Mouse (Mus musculus) spleen, postnatal 14 days (tissue): ENCODE measurements at regions not wholly inside any gene's neighbourhood (a gene's known extent, or its start where the extent isn't known, plus 50 kb on each side); places are given as distances from the start of the nearest gene placed in this dataset.

Experiments used
- DNase-seq, 2 experiments: peaks; one replicate each; pipeline ENCODE4 v3.0.0; 2021 to 2022; ENCODE audit warnings: low spot score in 2 of 2

DNA sequence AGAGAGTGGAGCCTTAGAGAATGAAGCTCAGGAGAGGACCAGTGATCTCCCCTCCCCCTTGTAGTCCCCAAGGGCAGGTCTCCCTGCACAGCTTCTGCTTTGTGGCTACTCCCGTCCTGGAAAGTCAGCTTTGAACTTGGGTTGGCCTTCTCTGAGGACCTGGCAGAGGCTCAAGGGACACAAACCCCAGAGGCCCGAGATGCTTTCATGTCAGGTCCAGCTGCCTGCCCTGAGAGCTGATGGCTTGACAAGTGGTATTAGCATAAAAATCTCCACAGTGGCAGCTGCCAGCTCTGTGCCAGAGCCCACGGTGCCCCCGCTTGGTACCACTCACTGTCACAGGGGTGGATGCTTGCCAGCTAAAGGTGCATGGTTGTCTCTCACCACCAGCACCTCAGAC, 173.8 kb upstream of the Gm4791 start:
- DNase-seq = no peak

DNA sequence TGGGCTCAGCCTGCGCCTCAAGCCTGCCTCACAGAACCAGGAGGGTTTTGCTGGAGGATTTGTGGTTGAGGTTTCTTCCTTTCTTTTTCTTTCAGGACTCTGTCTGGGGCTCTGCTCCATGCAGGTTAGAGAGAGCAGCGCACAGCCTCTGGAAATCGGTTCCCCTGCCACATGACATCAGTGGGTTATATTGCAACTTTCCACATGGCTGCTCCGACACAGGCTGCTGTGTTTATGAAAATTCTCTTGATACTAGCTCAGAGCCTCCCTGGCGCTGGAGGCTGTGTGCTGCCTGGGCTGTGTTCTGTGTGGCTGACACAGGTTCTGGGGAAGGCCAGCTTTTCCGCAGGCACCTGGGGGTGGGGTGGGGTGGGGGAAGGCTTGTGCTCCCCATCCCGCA, 178.7 kb upstream of the Gm4791 start:
- no peak for DNase-seq

DNA sequence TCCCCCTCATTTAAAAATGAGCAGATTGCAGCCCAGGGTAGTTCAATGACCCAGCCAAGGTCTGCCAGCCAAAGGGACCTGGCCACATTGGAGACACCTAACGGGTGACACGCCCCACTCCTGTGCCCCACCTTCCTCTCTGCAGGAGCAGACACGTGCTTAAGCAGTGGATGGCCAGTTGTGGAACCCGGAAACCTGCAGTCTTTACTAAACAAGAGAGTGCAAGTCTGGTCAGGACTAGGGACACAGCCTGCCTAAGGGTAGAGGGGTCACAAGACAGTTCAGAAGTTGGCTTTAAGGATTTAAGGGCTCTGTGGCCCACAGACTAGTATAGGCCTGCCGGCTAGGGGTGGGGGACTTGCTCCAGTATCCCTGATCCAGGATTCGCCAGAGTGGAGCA, 179.2 kb upstream of the Gm4791 start:
- DNase-seq = no peak

DNA sequence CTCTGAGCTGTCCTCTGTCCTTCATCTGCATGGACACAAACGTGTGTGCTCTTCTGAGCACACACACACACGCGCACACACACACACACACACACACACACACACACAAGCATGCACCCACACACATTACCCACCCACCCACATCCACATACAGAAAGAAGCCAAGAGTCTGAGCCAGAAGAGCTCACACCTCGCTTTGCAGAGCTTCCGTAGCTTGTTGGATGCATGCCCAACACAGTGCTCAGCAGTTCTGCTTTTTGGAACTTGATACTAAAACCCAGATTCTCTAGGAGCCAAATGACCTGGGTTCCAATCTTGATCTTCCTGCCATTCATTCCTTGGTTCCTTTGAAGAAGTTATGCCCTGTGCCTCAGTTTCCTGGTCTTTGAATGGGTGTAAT, 182.4 kb upstream of the Gm4791 start:
- no peak for DNase-seq

DNA sequence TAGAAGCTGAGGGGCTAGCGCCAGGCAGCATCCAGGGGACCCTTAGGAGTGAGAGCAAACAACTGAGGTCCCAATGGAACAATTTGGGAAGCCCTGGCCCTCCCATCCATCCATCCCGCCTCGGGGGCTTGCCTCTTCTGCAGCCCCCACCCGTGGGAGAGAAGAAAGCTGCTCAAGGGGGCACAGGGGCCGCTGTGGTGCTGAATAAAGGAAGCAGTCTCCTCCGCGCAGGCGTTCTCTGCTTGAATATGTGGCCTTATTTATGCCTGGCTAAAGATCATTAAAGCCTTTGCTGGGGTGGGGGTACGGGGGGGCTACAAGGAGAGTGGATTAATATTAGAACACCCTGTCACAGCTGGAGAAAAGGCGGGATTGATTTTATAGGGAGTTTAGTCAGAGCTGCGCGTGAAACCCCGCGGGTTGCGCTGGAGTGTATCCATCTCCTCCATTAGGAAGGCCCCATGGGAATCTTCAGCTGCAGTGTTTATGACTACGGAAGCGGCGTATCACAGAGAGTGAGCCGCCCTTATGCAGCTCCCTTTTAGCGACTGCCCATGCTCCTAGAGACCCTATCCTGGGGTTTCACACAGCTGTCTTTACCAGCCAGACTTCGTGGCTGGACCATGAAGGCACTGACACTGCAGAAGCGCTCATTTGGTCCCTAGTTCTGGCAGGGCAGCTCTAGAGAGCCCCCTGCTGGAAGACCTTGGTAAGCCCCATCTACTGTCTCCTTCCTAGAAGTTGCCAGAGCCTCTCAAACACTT, 183.9 kb upstream of the Gm4791 start:
- DNase-seq = no peak

DNA sequence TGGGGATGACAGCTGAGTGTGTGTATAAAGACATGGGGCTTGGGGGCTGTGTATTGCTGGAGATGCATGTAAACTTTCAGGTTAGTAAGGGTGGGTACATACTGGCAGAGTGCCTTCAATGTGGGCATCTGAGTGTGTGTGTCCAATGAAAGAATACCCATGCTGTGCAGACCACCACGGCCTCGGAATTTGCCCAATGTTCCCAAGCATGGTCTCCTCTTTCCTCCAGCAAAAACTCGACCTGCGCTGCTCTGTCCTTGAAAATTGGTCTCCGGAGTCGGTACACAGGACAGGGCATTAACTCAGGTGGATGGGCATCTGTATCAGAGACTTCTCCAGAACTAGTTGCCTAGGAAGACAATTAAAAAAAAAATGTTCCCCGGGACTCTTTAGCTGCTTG, 188.3 kb upstream of the Gm4791 start:
- no peak for DNase-seq

DNA sequence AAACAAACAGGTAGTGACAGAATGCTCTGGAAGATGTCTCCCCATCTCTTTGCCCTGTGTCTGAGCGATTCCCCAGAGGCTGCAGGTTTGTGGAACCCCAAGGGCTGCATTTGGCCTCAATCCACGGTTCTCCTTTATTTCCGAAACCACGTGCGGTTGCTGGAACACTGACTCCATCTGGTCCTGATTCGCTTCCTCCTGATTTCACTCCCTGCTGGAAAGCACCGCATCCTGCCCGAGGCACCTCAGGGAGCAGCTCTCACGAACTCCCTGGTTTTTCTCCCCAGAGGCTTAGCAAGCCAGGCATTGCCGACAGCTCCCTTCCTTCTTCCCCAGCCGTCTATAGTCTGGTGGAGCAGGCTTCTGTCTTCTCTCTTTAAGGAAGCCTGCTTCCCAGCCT, 203.1 kb upstream of the Gm4791 start:
- no peak for DNase-seq

DNA sequence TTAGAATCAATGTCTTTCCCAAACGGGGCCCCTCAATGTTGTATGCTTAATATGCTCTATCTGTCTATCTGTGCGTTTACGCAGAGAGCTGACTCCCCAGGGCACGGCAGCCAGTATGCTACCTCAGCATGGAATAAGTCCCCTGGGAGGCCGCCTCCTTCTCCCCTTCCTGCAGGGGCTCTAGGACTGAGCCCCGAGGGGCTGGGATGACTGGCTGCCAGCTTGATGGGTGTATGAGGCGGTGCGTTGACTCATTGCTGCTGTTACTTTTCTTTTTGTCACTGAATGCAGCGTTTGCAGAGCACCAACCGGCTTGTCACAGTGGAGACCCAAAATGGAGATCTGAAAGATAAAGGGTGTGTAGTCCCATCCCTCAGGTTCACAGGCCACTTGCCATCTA, 209.5 kb upstream of the Gm4791 start:
- no peak for DNase-seq

DNA sequence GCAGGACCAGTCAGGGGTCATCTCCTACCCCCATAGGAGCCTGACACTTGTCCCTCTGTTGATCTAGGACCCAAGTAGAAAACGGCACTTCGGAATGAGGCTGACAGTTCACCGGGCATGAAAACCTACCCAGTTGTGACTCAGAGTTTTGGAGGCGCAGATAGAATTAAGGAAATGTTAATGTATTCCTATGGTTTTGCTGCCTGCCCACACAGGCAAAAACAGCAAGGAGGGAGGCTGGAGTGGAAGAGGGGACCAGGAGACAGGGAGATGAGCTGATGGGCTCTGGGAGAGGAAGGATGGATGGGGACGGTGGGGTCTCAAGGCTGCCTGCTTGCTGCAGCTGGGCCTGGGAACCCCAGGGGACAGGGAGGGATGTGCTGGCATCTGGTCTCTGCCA, 210.1 kb upstream of the Gm4791 start:
- no peak for DNase-seq

DNA sequence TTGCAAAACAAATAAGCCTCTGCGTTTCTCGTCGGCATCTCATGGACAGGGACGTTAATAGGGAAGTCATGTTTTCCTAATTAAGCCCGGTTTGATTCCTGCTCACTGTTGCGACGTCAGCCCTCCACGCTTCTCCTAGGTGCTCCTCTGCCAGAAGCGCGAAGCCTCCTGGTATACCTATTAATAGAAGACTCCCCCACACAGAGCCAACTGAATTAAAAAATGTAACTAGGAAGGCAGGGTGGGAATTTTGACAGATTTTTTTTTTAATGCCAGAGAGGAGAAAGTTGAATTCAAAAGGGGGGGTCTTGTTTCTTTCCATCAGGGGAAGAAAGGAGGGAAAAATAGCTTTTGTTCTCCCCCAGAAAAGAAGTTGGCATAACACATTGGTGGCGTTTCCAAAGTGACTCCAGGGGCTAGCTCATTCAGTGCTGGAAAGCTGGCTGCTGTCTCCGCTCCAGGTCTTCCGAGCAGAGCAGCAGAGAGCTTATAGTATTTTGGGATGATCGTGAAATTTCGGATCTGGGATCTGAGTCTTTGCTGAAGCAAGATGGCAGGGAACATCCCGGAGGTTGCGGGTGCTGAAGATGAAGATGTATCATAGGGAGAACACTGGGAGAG, 214.1 kb upstream of the Gm4791 start:
- no peak for DNase-seq

DNA sequence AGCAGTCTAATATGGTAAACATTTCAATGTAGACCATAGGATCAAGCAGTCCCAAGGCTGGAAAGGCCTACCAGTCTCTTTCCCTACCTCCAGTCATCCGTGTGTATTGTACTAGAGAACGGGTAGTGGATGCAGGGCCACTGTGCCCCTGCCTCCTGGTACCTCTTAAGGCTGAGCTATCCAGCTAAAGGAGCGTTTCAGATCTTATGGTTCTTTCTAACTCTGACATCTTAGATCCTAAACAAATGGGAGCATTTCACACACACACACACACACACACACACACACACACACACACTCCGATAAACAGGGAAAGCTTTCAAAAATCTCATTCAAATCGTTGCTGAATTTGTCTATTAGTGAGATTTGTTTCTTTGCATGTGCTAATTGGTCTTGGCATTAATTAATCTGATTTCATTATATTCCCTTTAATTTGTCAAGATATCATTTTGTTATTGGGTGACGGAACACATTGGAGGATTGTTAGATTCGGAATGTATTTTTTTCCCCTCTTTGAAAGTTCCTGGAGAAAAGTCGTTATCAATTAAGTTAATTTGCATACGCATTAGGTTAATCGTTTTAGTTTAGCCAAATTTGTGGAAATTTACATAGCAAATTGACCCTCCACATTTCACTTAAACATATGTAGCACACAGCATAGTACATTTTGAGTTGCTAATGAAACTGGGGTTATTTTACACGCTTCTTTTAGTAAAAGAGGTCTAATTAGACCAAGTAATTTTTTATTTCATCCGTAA, 214.8 kb upstream of the Gm4791 start:
- no peak for DNase-seq

DNA sequence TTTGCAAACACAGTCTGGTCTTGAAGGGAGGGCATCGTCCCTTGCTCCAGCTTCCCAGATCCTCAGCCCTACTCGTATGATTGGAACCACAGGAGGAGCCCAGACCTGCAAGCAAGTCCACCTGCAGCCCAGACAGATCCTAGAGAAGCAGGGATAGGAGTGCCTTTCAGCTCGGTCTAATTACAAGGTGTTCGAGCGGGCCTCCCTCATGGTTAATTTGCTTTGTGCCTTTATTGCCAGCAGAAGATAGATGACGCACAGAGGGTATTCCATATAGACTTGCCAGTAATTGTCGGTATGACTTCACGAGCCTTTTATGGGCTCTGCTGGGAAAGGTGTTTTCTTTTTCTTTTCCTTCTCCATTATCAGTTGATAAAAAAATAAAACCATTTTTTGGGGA, 216.9 kb upstream of the Gm4791 start:
- no peak for DNase-seq

DNA sequence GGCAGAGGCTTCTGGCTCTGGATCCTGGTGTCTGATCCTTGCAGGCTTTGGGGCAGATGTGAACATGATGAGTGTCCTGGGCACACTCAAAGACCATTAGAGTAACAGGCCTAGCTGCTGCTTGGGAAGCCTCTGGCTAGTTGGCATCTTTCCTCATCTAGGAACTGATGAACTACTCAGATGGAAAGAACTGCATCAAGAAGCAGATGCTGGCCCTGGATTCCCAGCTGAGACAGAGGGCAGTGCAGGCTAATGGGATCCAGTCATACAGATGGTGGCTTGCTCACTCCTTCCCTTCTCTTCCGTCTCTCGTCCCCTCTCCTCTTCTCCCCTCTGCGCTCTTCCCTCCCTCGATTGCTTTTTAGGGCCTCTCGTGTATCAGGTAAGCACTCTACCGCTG, 219.8 kb upstream of the Gm4791 start:
- no peak for DNase-seq

DNA sequence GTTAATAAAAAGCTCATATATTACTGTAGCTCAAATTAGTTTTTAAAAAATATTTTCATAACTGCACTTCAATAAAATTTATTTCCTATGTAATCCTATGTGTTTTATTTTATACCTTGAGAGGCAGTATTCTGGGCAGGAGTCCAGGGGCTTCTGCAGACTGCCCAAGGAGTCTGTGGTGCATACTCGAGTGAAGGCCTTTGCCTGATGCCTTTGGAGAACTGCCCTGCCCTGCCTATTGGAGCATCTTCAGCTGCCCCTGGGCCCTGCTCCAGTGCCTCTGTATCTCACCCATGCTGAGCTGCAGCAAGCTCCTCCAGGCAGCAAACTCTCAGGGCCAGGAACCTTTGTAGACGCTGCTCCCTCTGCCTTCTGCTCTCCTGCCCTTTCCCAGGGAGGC, 223.7 kb upstream of the Gm4791 start:
- DNase-seq = no peak

DNA sequence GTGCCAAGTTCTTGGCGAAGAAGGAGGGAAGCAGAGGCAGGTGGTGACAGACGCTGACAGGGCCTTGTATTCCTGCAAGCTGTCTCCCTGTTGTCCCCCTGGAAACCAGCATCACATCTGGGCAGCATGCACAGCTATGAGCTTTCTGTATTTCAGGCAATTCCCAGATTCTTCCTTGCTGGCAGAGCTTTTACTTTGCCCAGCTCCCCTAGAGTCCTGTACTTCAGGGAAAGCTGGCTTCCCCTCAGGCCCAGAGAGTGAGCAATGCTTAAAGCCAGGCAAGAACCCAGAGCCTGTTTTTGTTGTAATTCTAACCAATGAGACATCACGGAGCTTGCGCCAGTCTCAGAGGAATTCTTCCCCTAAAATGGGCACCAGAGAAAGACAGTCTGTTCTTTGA, 238.3 kb upstream of the Gm4791 start:
- no peak for DNase-seq

DNA sequence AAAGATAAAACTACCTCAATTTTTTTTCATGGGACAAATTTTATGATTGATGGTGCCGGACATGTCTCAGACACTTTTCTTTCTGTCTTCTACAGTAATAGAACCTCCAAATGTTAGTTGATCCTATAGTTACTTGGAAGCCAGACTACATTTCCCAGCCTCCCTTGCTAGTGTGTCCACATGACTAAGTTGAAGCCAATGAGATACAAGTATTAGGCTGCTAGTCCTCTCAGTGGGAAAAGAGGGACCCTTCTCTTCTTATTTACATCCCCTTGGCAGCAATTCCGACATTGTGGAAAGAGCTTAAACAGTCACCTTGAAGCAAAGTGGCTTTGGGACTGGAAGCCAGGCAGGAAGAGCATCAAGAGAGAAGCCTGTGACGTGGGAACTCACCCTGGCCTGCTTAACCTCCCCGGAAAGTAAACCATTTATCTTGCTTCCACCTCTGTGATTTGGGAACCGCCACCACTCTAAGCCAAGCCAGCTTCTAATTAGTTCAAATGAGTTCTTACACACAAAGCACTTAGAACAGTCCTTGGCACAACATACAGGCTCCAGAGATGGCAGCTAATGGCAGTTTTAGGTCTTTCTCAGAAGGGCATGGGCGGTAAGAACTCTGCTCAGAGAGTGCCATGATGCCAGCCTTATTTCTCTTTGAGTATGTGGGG, 241.4 kb upstream of the Gm4791 start:
- DNase-seq = no peak

DNA sequence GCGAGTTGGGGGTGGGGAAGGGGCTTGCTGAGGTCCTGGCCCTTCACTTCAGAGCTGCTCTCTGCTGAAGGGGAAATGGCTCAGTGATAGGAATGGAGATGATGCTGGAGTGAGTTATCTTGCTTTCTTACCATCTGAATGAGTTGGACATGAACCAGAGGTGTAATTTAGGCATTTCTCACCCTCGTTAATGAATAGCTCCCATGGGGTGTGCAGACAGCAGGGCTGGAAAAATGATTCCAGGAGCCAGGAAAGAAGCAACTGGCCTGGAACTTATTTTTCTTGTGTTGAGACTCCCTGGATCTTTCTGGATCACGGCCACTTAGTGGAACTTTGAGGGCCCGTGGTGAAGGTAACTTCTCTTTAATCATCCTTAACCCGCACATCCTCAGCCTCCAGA, 246.6 kb upstream of the Gm4791 start:
- DNase-seq = no peak

DNA sequence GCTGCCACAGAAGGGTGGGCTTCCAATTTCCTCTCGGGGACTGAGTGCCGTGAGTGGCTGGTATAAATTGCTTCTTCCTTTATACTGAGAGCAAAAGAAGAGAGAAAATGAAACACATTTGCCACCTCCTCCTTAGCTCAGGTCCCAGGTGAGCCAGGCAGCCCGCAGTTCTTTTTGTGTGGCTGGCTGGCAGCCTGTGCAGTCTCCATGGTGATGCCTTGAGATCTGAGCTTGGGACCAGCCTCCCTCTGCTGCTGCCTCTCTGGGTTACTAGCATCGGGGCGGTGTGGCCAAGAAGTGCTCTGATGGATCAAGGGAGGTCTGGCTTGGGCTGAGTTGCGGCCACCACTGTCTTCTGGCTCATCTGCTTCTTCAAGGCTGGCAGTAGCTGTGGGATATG, 249.1 kb upstream of the Gm4791 start:
- no peak for DNase-seq

DNA sequence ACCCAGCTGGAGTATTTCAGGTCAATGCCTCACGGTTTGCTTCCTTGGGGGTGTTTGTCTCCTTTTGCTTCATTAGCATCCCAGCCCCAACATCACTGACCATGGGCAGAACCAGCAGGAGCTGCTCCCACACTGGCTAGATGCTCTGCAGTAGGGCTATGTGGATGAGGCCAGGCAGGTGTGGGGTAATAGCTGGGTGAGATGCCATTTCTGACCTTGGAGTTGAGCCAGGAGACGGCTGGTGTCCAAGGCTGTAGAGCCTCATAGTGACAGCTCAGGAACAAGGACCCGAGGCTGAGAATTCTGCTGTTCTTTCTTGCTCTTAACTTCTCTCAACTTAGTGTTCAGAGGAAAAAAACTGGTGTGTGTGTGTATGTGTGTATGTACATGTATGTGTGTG, 252.3 kb upstream of the Gm4791 start:
- DNase-seq = no peak

DNA sequence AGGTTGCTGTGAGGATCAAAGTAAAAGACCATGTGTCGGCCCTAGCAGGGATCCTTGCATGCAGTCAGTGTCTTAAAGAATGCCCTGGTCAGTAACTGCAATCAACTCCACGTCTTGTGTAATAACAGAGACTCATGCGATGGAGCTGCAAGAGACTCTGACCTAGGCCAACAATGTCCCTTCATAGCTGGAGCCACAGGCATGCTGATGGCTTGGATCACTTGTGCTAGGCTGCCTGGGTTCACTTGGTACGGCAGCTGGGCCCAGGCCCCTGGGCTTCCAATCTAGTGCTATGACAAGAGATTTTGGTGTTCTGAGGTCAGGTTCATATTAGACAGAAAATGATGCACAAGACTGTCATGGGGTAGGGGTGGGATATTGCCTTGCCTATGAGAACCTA, 258.0 kb upstream of the Gm4791 start:
- no peak for DNase-seq

DNA sequence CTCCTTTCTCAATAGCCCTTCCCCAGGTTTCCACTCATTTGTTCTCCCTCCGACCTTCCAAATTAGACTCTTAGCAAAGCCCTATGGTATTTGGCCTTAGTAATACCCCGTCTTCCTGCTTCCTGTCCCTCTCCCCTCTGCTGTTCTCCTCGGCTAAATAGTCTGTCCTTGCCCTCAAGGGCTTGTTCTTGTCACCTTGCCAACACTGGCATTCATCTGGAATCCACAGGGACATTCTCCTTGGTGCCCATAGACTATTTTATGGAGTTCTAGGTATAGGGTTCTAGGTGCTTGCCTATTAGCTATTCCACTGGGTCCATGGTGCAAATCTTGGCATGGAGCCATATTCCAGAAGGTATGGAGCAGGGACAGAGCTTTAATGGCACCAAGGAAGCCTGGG, 259.2 kb upstream of the Gm4791 start:
- no peak for DNase-seq

DNA sequence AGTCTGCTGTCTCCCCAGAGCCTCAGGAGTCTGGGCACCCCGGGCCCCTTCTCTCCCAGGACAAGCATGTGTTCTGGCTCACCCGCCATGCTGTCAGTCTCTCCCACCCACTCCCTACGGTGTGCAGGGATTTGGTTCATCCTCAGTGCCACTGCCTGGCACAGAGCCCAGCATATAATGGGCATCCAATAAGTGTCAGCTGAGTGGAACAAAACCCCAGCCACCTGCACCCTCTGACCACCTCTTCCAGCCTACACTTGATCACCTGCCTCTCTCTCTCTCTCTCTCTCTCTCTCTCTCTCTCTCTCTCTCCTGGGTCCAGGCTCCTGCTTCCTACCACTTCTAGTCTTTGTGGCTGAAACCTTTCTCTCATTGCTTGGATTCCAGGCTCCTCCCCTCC, 259.9 kb upstream of the Gm4791 start:
- no peak for DNase-seq

DNA sequence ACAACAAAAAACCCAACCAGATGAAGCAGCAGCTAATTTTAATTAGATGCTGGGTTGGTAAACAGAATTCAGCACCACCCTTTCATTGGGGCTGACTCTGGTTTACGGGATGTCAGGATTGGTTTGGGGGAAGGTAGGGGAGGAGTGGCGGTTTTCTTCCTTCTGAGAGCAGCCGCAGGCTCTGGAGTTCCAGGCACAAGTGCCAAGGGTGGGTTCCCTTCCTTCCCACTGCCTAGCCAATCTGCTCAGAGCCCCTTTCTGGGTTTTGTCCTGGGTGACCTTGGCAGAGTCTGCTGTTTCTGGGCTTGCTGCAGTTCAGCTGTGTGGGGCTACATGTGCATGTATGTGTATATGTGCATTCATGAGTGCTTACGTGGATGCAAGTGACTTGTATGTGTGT, 260.5 kb upstream of the Gm4791 start:
- no peak for DNase-seq
